Mouse (Mus musculus) mouse embryonic stem cell (cell line): ENCODE results near the gene Ptcd3.
"Not testable (repeated sequence)": the region's sequence is repeated elsewhere in the genome, so short reads cannot be mapped to it uniquely, and the experiment has no call there.

Source experiments
- in situ Hi-C, 2 experiments: fragments of 300-500 bp; cut with MboI; formaldehyde crosslinking; loops; 1 replicate in 1 of 2; 3 replicates in 1 of 2; pipeline ENCODE4 v1.14.3; 2019 to 2020; ENCODE audit warnings: low sequenced_read_pairs in 2 of 2, low pct_unique_long_range_greater_than_20kb in 1 of 2, mixed read lengths in 1 of 2; ENCODE audit not compliant: unreplicated experiment in 1 of 2

Gene Ptcd3

DNA sequence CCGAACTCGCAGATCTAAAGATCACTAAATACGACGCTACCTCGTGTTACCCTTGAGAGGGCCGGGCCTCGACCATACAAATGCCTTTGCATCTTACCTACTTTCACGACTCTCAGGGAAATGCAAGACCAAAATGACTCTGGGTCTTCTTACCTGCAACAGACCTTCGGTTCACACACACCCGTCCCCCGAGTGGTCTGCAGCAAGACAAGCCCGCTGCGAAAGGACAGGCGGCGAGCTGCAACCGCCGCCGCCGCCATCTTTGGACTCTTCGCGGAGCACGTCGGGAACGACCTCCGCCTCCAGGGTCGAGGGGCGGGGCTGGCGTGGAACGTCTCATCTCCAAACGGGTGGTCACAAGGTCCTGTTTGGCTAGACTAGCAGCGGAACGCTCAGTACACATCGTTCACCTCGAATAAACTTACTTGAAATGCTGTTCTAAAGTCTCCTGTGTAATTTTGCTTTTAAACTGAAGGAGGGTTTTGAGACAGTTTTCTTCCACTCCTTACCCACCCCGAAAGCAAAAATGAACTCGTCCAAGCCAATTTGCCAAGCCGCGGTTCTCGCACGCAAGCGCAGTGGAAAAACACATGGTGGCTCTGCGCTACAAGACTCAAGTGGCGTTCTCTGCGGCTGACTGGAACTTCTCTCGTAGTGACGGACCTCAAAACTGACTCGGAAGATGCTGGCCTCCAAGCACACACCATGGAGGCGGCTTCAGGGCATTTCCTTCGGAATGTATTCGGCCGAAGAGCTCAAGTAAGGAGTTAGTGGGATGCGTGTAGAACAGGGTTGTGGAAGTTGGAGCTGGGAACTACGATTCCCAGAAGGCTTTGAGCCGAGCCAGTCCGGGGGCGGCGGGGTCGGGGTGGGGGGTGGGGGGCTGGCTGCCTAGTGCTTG lies at the start of gene Ptcd3, which contains the start of gene Polr1a:
Gene Ptcd3 (minus strand): TSS at position 270 of the 901 bp plus-strand sequence.
Gene Polr1a (plus strand): TSS at position 573 of the 901 bp plus-strand sequence.
- in situ Hi-C loops, result no loop called here

DNA sequence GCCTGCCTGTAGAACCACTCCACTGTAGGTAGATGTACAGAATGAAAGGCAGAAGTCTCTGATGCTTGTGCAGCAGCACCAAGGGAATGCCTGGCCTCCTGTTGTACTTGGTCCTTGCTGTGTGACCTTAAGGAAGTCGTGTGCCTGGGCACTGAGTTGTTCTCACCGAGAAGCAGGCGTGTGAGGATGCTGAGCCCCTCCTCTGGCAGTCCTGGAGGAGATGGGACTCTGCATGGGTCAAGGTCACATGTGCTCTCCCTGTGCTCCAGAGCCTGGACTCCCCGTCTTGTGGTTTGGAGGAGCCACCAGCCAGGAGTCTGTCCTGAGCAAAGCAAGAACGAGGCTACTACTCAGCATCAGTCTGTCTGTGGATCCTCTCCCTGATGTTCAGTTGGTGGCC lies 42.6 kb upstream of the Ptcd3 start:
- in situ Hi-C loops, result no loop called here

- in situ Hi-C loops, result no loop called here
Measured at GRCm38 (mm10) chr6:71950592-71950991, 42.0 kb upstream of the Ptcd3 start.

GRCm38 (mm10) chr6:71949721-71950120 lies 41.2 kb upstream of the Ptcd3 start:
- in situ Hi-C loops, result no loop called here

DNA sequence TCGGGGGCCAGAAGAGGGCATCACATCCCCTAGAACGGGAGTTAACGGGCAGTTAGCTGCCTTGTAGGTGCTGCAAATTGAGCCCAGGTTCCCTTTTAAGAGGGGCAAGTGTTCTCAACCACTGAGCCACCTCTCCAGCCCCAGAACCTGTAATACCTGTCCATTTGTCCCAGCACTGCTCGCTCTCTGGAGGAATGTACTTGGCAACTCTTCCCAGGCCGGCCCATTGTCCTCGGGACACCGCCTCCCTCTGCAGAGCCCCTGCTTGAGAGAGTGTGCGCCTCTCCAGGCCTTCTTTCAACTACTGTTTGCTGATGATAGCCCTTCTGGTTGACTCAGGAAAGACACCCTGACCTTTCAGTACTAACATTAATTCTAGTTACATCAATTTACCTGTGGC lies 37.6 kb upstream of the Ptcd3 start:
- in situ Hi-C loops, result no loop called here

DNA sequence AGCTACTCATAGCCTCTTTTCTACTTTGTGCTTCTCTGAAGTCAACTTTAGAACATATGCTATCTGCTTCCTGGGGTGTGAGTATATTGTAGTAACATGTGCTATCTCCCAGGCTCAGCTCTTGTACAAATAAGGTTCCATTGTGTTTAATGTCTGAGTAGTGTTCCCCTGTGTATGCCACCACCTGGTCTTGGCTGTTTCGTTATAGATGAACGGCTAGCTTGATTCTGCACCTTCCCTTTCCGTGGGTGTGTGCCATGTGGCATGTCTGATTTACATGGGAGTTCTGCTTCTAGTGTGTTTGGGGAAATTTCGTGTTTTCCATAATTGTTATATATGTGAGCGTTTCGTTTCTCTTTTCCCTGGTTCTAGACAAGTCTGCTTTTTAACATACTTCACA lies 36.6 kb upstream of the Ptcd3 start:
- in situ Hi-C loops, result no loop called here

- in situ Hi-C loops, result no loop called here
Measured at GRCm38 (mm10) chr6:71940912-71941311, 32.4 kb upstream of the Ptcd3 start.

GRCm38 (mm10) chr6:71935737-71936136 lies 27.2 kb upstream of the Ptcd3 start:
- in situ Hi-C loops, result loop anchor here in 1 of 2 experiments (10.0 kb wide), 1 partner anchor 229 kb away; no protein-coding TSS in a partner anchor

- in situ Hi-C loops, result loop anchor here in 1 of 2 experiments (10.0 kb wide), 1 partner anchor 231 kb away; no protein-coding TSS in a partner anchor
Measured at GRCm38 (mm10) chr6:71934081-71934556, 25.6 kb upstream of the Ptcd3 start.

GRCm38 (mm10) chr6:71932347-71932746 lies 23.8 kb upstream of the Ptcd3 start:
- in situ Hi-C loops, result loop anchor here in 1 of 2 experiments (10.0 kb wide), 1 partner anchor 232 kb away; no protein-coding TSS in a partner anchor

GRCm38 (mm10) chr6:71930830-71931437 lies 22.4 kb upstream of the Ptcd3 start:
- in situ Hi-C loops, result loop anchor here in 1 of 2 experiments (10.0 kb wide), 1 partner anchor 234 kb away; no protein-coding TSS in a partner anchor

DNA sequence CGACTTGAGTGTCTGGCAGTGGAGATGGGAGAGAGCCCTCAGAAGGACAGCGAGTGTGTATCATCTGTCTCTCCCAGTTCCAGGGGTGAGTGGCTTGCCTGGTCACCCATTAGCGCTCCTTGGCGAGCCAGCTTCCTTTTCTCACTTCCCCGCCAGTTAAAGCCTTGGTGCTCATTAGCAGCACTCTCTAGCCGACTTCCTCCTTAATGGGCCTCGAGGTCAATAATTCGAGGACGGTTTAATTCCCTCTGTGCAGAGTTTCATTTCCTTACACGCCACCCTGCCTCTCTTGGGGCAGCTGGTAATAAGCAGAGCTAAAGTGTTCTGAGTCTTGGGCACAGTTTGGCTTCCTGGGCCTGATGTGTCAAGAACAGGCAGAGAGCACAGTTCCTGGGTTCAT lies 21.5 kb upstream of the Ptcd3 start:
- in situ Hi-C loops, result loop anchor here in 1 of 2 experiments (10.0 kb wide), 1 partner anchor 235 kb away; no protein-coding TSS in a partner anchor

GRCm38 (mm10) chr6:71927911-71928310 lies 19.4 kb upstream of the Ptcd3 start:
- in situ Hi-C loops, result no loop called here

- in situ Hi-C loops, result not testable (repeated sequence)
Measured at GRCm38 (mm10) chr6:71925233-71925632, 16.7 kb upstream of the Ptcd3 start.

GRCm38 (mm10) chr6:71920752-71921151 lies 12.2 kb upstream of the Ptcd3 start:
- in situ Hi-C loops, result no loop called here

- in situ Hi-C loops, result no loop called here
Measured at GRCm38 (mm10) chr6:71911686-71912450, 3.3 kb upstream of the Ptcd3 start.

- in situ Hi-C loops, result no loop called here
Measured at GRCm38 (mm10) chr6:71909840-71910239, 1.3 kb upstream of the Ptcd3 start.

DNA sequence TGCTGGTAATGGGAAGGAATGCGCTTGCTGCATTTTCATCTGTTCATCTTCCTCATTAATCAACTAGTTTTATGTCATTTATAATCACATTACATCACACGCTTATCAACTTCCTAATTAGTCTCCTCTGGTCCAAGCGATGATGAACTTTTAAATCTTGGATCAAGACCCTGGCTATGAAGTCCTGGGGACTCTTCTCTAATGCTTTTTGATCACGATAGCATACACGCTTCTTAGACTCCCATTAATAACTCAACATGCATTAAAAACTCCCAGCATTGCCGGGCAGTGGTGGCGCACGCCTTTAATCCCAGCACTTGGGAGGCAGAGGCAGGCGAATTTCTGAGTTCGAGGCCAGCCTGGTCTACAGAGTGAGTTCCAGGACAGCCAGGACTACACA lies 834 bp upstream of the Ptcd3 start:
- in situ Hi-C loops, result no loop called here
